Mouse (Mus musculus): ENCODE results near the gene Trim40. TPM values are rescaled to one million over a fixed set of nuclear protein-coding genes. Genes with fewer than 3 reads are reported as not detected.

The Trim40 gene
- total and polyA plus RNA-seq, 2 experiments from 2014 or later, result not detected

GRCm38 (mm10) chr17:36927496-36928120 is 37.7 kb upstream of the Trim40 start:
- ATAC-seq (no peak), DNase-seq (ENCODE audit: low spot score) (no peak)
- no peak overlapping the region for H3K27ac ChIP-seq
- WGBS, result 69% methylated on average over 10 of the region's 10 CpGs
- no peaks in the 10 kb centered on the region for H3K27me3 ChIP-seq (ENCODE audit: insufficient read depth, low read length)
- TF ChIP-seq CTCF (IDR thresholded peaks at IDR 0.05; ENCODE audit: low read depth), result no peak
- no peak overlapping the region for H3K9ac ChIP-seq (replicated peaks; ENCODE audit: low read length)
- H3K4me3 ChIP-seq (ENCODE audit: low read length), result no peak overlapping the region
- H3K36me3 ChIP-seq (ENCODE audit: insufficient read depth, low read length), result no peaks in the 10 kb centered on the region
- no peaks in the 10 kb centered on the region for H3K9me3 ChIP-seq (ENCODE audit: low read length)
- H3K4me2 ChIP-seq (ENCODE audit: low read depth, low read length), result no peak overlapping the region
- no peaks in the 10 kb centered on the region for H3K4me1 ChIP-seq (ENCODE audit: insufficient read depth, low read length)

GRCm38 (mm10) chr17:36923491-36923890 is 33.6 kb upstream of the Trim40 start:
- TF ChIP-seq CTCF (IDR thresholded peaks at IDR 0.05; ENCODE audit: low read depth), result no peak
- no peak for ATAC-seq
- no peaks in the 10 kb centered on the region for H3K4me1 ChIP-seq (ENCODE audit: insufficient read depth, low read length)
- no peak overlapping the region for H3K4me2 ChIP-seq (ENCODE audit: low read depth, low read length)
- no peaks in the 10 kb centered on the region for H3K9me3 ChIP-seq (ENCODE audit: low read length)
- no peaks in the 10 kb centered on the region for H3K36me3 ChIP-seq (ENCODE audit: insufficient read depth, low read length)
- no peak overlapping the region for H3K27ac ChIP-seq
- DNase-seq (ENCODE audit: low spot score), result no peak
- 66% methylated on average over 4 of the region's 4 CpGs for WGBS
- H3K9ac ChIP-seq (replicated peaks; ENCODE audit: low read length), result no peak overlapping the region
- H3K4me3 ChIP-seq (ENCODE audit: low read length), result no peak overlapping the region
- no peaks in the 10 kb centered on the region for H3K27me3 ChIP-seq (ENCODE audit: insufficient read depth, low read length)

GRCm38 (mm10) chr17:36922715-36923114 is 32.8 kb upstream of the Trim40 start:
- Histone ChIP-seq H3K9me3 (ENCODE audit: low read length) (no peaks in the 10 kb centered on the region), H3K4me1 (ENCODE audit: insufficient read depth, low read length) (no peaks in the 10 kb centered on the region), H3K27me3 (ENCODE audit: insufficient read depth, low read length) (no peaks in the 10 kb centered on the region), H3K9ac (replicated peaks; ENCODE audit: low read length) (no peak overlapping the region), H3K27ac (no peak overlapping the region), H3K4me2 (ENCODE audit: low read depth, low read length) (no peak overlapping the region), H3K4me3 (ENCODE audit: low read length) (no peak overlapping the region), H3K36me3 (ENCODE audit: insufficient read depth, low read length) (no peaks in the 10 kb centered on the region)
- no peak for TF ChIP-seq CTCF (IDR thresholded peaks at IDR 0.05; ENCODE audit: low read depth)
- ATAC-seq (no peak), DNase-seq (ENCODE audit: low spot score) (no peak)
- WGBS, result 87% methylated on average over 4 of the region's 4 CpGs

- Histone ChIP-seq H3K36me3 (ENCODE audit: insufficient read depth, low read length) (no peaks in the 10 kb centered on the region), H3K9ac (replicated peaks; ENCODE audit: low read length) (no peak overlapping the region), H3K27me3 (ENCODE audit: insufficient read depth, low read length) (no peaks in the 10 kb centered on the region), H3K4me2 (ENCODE audit: low read depth, low read length) (no peak overlapping the region), H3K9me3 (ENCODE audit: low read length) (no peaks in the 10 kb centered on the region), H3K4me1 (ENCODE audit: insufficient read depth, low read length) (no peaks in the 10 kb centered on the region), H3K4me3 (ENCODE audit: low read length) (no peak overlapping the region), H3K27ac (no peak overlapping the region)
- no peak for TF ChIP-seq CTCF (IDR thresholded peaks at IDR 0.05; ENCODE audit: low read depth)
- DNase-seq (ENCODE audit: low spot score), result no peak
- 53% methylated on average over 15 of the region's 15 CpGs for WGBS
- ATAC-seq, result no peak
Measured at GRCm38 (mm10) chr17:36920239-36920638, 30.3 kb upstream of the Trim40 start.

GRCm38 (mm10) chr17:36915076-36915475 is 25.2 kb upstream of the Trim40 start:
- no peaks in the 10 kb centered on the region for H3K36me3 ChIP-seq (ENCODE audit: insufficient read depth, low read length)
- no peak overlapping the region for H3K4me2 ChIP-seq (ENCODE audit: low read depth, low read length)
- ATAC-seq, result no peak; the same call in 1 of the 2 replicates
- H3K27me3 ChIP-seq (ENCODE audit: insufficient read depth, low read length), result no peaks in the 10 kb centered on the region
- no peak overlapping the region for H3K4me3 ChIP-seq (ENCODE audit: low read length)
- H3K4me1 ChIP-seq (ENCODE audit: insufficient read depth, low read length), result no peaks in the 10 kb centered on the region
- H3K27ac ChIP-seq, result no peak overlapping the region
- peak; percentile 81 for TF ChIP-seq CTCF (IDR thresholded peaks at IDR 0.05; ENCODE audit: low read depth)
- no peak overlapping the region for H3K9ac ChIP-seq (replicated peaks; ENCODE audit: low read length)
- no peaks in the 10 kb centered on the region for H3K9me3 ChIP-seq (ENCODE audit: low read length)
- peak; percentile 66 for DNase-seq (ENCODE audit: low spot score)
- 14% methylated on average over 9 of the region's 9 CpGs for WGBS

- H3K4me3 ChIP-seq (ENCODE audit: low read length), result no peak overlapping the region
- peak; percentile 79 for TF ChIP-seq CTCF (IDR thresholded peaks at IDR 0.05; ENCODE audit: low read depth)
- DNase-seq (ENCODE audit: low spot score), result peak; percentile 82
- H3K4me2 ChIP-seq (ENCODE audit: low read depth, low read length), result no peak overlapping the region
- no peaks in the 10 kb centered on the region for H3K27me3 ChIP-seq (ENCODE audit: insufficient read depth, low read length)
- H3K36me3 ChIP-seq (ENCODE audit: insufficient read depth, low read length), result no peaks in the 10 kb centered on the region
- 12% methylated on average over 2 of the region's 2 CpGs for WGBS
- no peaks in the 10 kb centered on the region for H3K4me1 ChIP-seq (ENCODE audit: insufficient read depth, low read length)
- no peak overlapping the region for H3K27ac ChIP-seq
- H3K9me3 ChIP-seq (ENCODE audit: low read length), result no peaks in the 10 kb centered on the region
- H3K9ac ChIP-seq (replicated peaks; ENCODE audit: low read length), result no peak overlapping the region
- no peak for ATAC-seq
Measured at GRCm38 (mm10) chr17:36914108-36914507, 24.2 kb upstream of the Trim40 start.

- Histone ChIP-seq H3K27ac (no peak overlapping the region), H3K9me3 (ENCODE audit: low read length) (no peaks in the 10 kb centered on the region), H3K9ac (replicated peaks; ENCODE audit: low read length) (no peak overlapping the region), H3K4me3 (ENCODE audit: low read length) (no peak overlapping the region), H3K27me3 (ENCODE audit: insufficient read depth, low read length) (no peaks in the 10 kb centered on the region), H3K36me3 (ENCODE audit: insufficient read depth, low read length) (no peaks in the 10 kb centered on the region), H3K4me2 (ENCODE audit: low read depth, low read length) (no peak overlapping the region), H3K4me1 (ENCODE audit: insufficient read depth, low read length) (no peaks in the 10 kb centered on the region)
- TF ChIP-seq CTCF (IDR thresholded peaks at IDR 0.05; ENCODE audit: low read depth), result no peak
- DNase-seq (ENCODE audit: low spot score) (no peak), ATAC-seq (no peak)
- 66% methylated on average over 2 of the region's 2 CpGs for WGBS
Measured at GRCm38 (mm10) chr17:36912031-36912430, 22.1 kb upstream of the Trim40 start.

All from hindbrain, postnatal 0 days (tissue).